ENCODE assay signal across 14 mouse cellular contexts in genomic region chr7:132858043-132858608, GRCm38 (mm10). TPM values are rescaled to one million over a fixed set of nuclear protein-coding genes. Genes with fewer than 3 reads are reported as not detected.
A peak's percentile ranks its signal among the peaks of the same experiment; 100 is the strongest.
DNase-seq lines count a peak whose midpoint lies in the region; ATAC-seq and TF ChIP-seq lines count a peak whose summit lies in the region.
"Had no signal": no experiment of that assay in that cellular context is flagged by ENCODE, and none has a peak within 500 bp of the region (broad histone marks: within the 10 kb centered on the region; RNA-seq: fewer than 3 reads in every experiment).

No protein-coding gene starts in this region.

- H3K4me3 ChIP-seq in hindbrain, postnatal 0 days (ENCODE audit: low read length), result no peak overlapping the region
- H3K4me3 ChIP-seq in hindbrain, embryonic 14.5 days (replicated peaks; ENCODE audit: low read length), result no peak overlapping the region
- no peak overlapping the region for H3K4me3 ChIP-seq in kidney, embryonic 16.5 days (ENCODE audit: low read length)
- no peak overlapping the region for H3K4me3 ChIP-seq in kidney, embryonic 15.5 days (replicated peaks)

- no peak for ATAC-seq in hindbrain, postnatal 0 days
- ATAC-seq in hindbrain, embryonic 14.5 days (ENCODE audit: low FRiP score), result no peak
- no peak for ATAC-seq in kidney, embryonic 16.5 days (ENCODE audit: low FRiP score, low TSS enrichment)
- no peak for ATAC-seq in kidney, embryonic 15.5 days (replicated peaks; ENCODE audit: low FRiP score)

- peak; percentile 29; the same call in 1 of the 2 replicates for TF ChIP-seq CTCF in hindbrain, postnatal 0 days (IDR thresholded peaks at IDR 0.05; ENCODE audit: low read depth)

- H3K27me3 ChIP-seq in hindbrain, postnatal 0 days (ENCODE audit: insufficient read depth, low read length), result no peaks in the 10 kb centered on the region
- H3K27me3 ChIP-seq in hindbrain, embryonic 14.5 days (ENCODE audit: control insufficient read depth, insufficient read depth, low read length), result no peaks in the 10 kb centered on the region
- no peaks in the 10 kb centered on the region for H3K27me3 ChIP-seq in kidney, embryonic 16.5 days (ENCODE audit: insufficient read depth, low read length)
- no peaks in the 10 kb centered on the region for H3K27me3 ChIP-seq in kidney, embryonic 15.5 days
- H3K27me3 ChIP-seq: embryonic facial prominence, embryonic 15.5 days; hindbrain, embryonic 12.5 days; liver, embryonic 15.5 days; megakaryocyte, embryonic 14.5 days had no signal

- H3K9ac ChIP-seq in hindbrain, postnatal 0 days (replicated peaks; ENCODE audit: low read length), result no peak overlapping the region
- no peak overlapping the region for H3K9ac ChIP-seq in hindbrain, embryonic 14.5 days
- no peak overlapping the region for H3K9ac ChIP-seq in kidney, embryonic 16.5 days (replicated peaks; ENCODE audit: low read length)
- H3K9ac ChIP-seq in kidney, embryonic 15.5 days, result no peak overlapping the region
- H3K9ac ChIP-seq: embryonic facial prominence, embryonic 15.5 days; hindbrain, embryonic 12.5 days had no signal

- no peaks in the 10 kb centered on the region for H3K36me3 ChIP-seq in hindbrain, postnatal 0 days (ENCODE audit: insufficient read depth, low read length)
- H3K36me3 ChIP-seq in hindbrain, embryonic 14.5 days (replicated peaks; ENCODE audit: control insufficient read depth, insufficient read depth), result no peaks in the 10 kb centered on the region
- H3K36me3 ChIP-seq in kidney, embryonic 16.5 days (ENCODE audit: insufficient read depth, low read length), result no peaks in the 10 kb centered on the region
- H3K36me3 ChIP-seq in kidney, embryonic 15.5 days, result no peaks in the 10 kb centered on the region
- H3K36me3 ChIP-seq: embryonic facial prominence, embryonic 15.5 days; hindbrain, embryonic 12.5 days; liver, embryonic 15.5 days had no signal

- H3K4me1 ChIP-seq in hindbrain, postnatal 0 days (ENCODE audit: insufficient read depth, low read length), result peaks cover 13% of the 10 kb centered on the region; the same call in 1 of the 2 replicates
- peaks cover 10% of the 10 kb centered on the region for H3K4me1 ChIP-seq in hindbrain, embryonic 14.5 days (replicated peaks; ENCODE audit: control insufficient read depth, insufficient read depth, low read length)
- H3K4me1 ChIP-seq in kidney, embryonic 16.5 days (ENCODE audit: insufficient read depth, low read length), result peaks cover 11% of the 10 kb centered on the region
- H3K4me1 ChIP-seq in kidney, embryonic 15.5 days, result peaks cover 15% of the 10 kb centered on the region

- no peak for DNase-seq in hindbrain, postnatal 0 days (ENCODE audit: low spot score)
- no peak for DNase-seq in hindbrain, embryonic 14.5 days (ENCODE audit: low spot score)
- DNase-seq in 3134 (ENCODE audit: extremely low read depth, insufficient read length, low spot score), result peak; percentile 23
- DNase-seq in 416B (ENCODE audit: low read depth), result peak; percentile 69
- peak; percentile 40 for DNase-seq in ZHBTc4 (ENCODE audit: low read depth, low spot score)
- DNase-seq: cerebellum, postnatal 36 days; kidney, postnatal 10 days; right cerebral cortex, postnatal 4 days had no signal

- H3K27ac ChIP-seq in hindbrain, postnatal 0 days, result no peak overlapping the region
- no peak overlapping the region for H3K27ac ChIP-seq in hindbrain, embryonic 14.5 days
- H3K27ac ChIP-seq in kidney, embryonic 16.5 days (ENCODE audit: low read length), result no peak overlapping the region
- H3K27ac ChIP-seq in kidney, embryonic 15.5 days, result no peak overlapping the region
- H3K27ac ChIP-seq: hindbrain, embryonic 12.5 days had no signal

- H3K4me2 ChIP-seq in hindbrain, postnatal 0 days (ENCODE audit: low read depth, low read length), result no peak overlapping the region
- no peak overlapping the region; the same call in 1 of the 2 replicates for H3K4me2 ChIP-seq in hindbrain, embryonic 14.5 days (replicated peaks)
- no peak overlapping the region for H3K4me2 ChIP-seq in kidney, embryonic 16.5 days (replicated peaks; ENCODE audit: low read depth, low read length)
- no peak overlapping the region for H3K4me2 ChIP-seq in kidney, embryonic 15.5 days

- H3K9me3 ChIP-seq in hindbrain, postnatal 0 days (ENCODE audit: low read length), result no peaks in the 10 kb centered on the region
- no peaks in the 10 kb centered on the region for H3K9me3 ChIP-seq in hindbrain, embryonic 14.5 days (ENCODE audit: control insufficient read depth, low read length)
- no peaks in the 10 kb centered on the region for H3K9me3 ChIP-seq in kidney, embryonic 16.5 days (ENCODE audit: low read length)
- H3K9me3 ChIP-seq in kidney, embryonic 15.5 days (replicated peaks), result no peaks in the 10 kb centered on the region
- H3K9me3 ChIP-seq: embryonic facial prominence, embryonic 15.5 days; hindbrain, embryonic 12.5 days; liver, embryonic 15.5 days; megakaryocyte, embryonic 14.5 days had no signal

- WGBS in hindbrain, postnatal 0 days, result 68% methylated on average over 5 of the region's 5 CpGs
- WGBS in hindbrain, embryonic 14.5 days, result 73% methylated on average over 5 of the region's 5 CpGs
- 69% methylated on average over 5 of the region's 5 CpGs for WGBS in kidney, embryonic 16.5 days
- WGBS in kidney, embryonic 15.5 days, result 71% methylated on average over 5 of the region's 5 CpGs

RNA-seq across cellular contexts. Expression of gene Abraxas2, which starts 0.9 kb away (rescaled TPM):
- total RNA-seq in hindbrain, postnatal 0 days (2014; rRNA removed), result 22.2 and 23.6 TPM in 2 replicates
- 33.1 and 36.4 TPM in 2 replicates for polyA plus RNA-seq in hindbrain, postnatal 0 days (2015; fragmentation: Nextera tagmentation; extraction: Ambion mirVana)
- polyA plus RNA-seq in hindbrain, embryonic 14.5 days (2014; fragmentation: Nextera tagmentation; extraction: Ambion mirVana), result 36.4 and 44.9 TPM in 2 replicates
- 34.2 and 40.8 TPM in 2 replicates for polyA plus RNA-seq in kidney, embryonic 16.5 days (2015; fragmentation: Nextera tagmentation; extraction: Ambion mirVana)
- polyA plus RNA-seq in kidney, embryonic 15.5 days (2015; fragmentation: Nextera tagmentation; extraction: Ambion mirVana), result 39.0 and 41.4 TPM in 2 replicates

RNA-seq across cellular contexts. Expression of gene Eef1akmt2, which starts 5.7 kb away (rescaled TPM):
- 22.5 and 34.0 TPM in 2 replicates for total RNA-seq in hindbrain, postnatal 0 days (2014; rRNA removed)
- polyA plus RNA-seq in hindbrain, postnatal 0 days (2015; fragmentation: Nextera tagmentation; extraction: Ambion mirVana), result 76.7 and 78.2 TPM in 2 replicates
- polyA plus RNA-seq in hindbrain, embryonic 14.5 days (2014; fragmentation: Nextera tagmentation; extraction: Ambion mirVana), result 85.1 and 86.7 TPM in 2 replicates
- 64.9 and 71.2 TPM in 2 replicates for polyA plus RNA-seq in kidney, embryonic 16.5 days (2015; fragmentation: Nextera tagmentation; extraction: Ambion mirVana)
- 67.9 and 70.8 TPM in 2 replicates for polyA plus RNA-seq in kidney, embryonic 15.5 days (2015; fragmentation: Nextera tagmentation; extraction: Ambion mirVana)

RNA-seq across cellular contexts. Expression of gene Fam53b, which starts 44.4 kb away (rescaled TPM):
- 20.9 and 21.0 TPM in 2 replicates for total RNA-seq in hindbrain, postnatal 0 days (2014; rRNA removed)
- 10.2 and 12.9 TPM in 2 replicates for polyA plus RNA-seq in hindbrain, postnatal 0 days (2015; fragmentation: Nextera tagmentation; extraction: Ambion mirVana)
- 13.3 and 16.6 TPM in 2 replicates for polyA plus RNA-seq in hindbrain, embryonic 14.5 days (2014; fragmentation: Nextera tagmentation; extraction: Ambion mirVana)
- 22.5 and 23.3 TPM in 2 replicates for polyA plus RNA-seq in kidney, embryonic 16.5 days (2015; fragmentation: Nextera tagmentation; extraction: Ambion mirVana)
- polyA plus RNA-seq in kidney, embryonic 15.5 days (2015; fragmentation: Nextera tagmentation; extraction: Ambion mirVana), result 22.0 and 22.5 TPM in 2 replicates

Comparison
In these comparisons a context has a peak if more than half of its experiments do, and no peak if none do; other contexts are left out.
1. DNase-seq: peak in 3134 (single experiment), 416B (single experiment) and ZHBTc4 (single experiment); none in hindbrain, postnatal 0 days (single experiment) and hindbrain, embryonic 14.5 days (single experiment).